Mouse (Mus musculus): ENCODE measurements around the gene Dnmt1. TPM values are rescaled to one million over a fixed set of nuclear protein-coding genes. Genes with fewer than 3 reads are reported as not detected.
"Not testable (repeated sequence)": the region's sequence is repeated elsewhere in the genome, so short reads cannot be mapped to it uniquely, and the experiment has no call there.

Dnmt1 gene
- polyA plus RNA-seq (2014; fragmentation: Nextera tagmentation; extraction: Ambion mirVana) = 65.6 and 82.9 TPM in 2 replicates

- Histone ChIP-seq H3K4me3 (ENCODE audit: low read depth, low read length) (no peak within 1 kb of the TSS), H3K27me3 (ENCODE audit: control insufficient read depth, insufficient read depth, low read length) (no peaks in the 10 kb centered on the region), H3K4me2 (replicated peaks; ENCODE audit: low read depth, low read length) (no peak within 1 kb of the TSS), H3K9ac (ENCODE audit: low read depth, low read length) (no peak within 1 kb of the TSS), H3K9me3 (ENCODE audit: control insufficient read depth, low read length) (no peaks in the 10 kb centered on the region), H3K27ac (ENCODE audit: low read depth, low read length) (no peak within 1 kb of the TSS), H3K36me3 (ENCODE audit: control insufficient read depth, insufficient read depth, low read length) (no peaks in the 10 kb centered on the region), H3K4me1 (replicated peaks; ENCODE audit: control insufficient read depth, insufficient read depth, low read length) (no peaks in the 10 kb centered on the region)
- no peak for ATAC-seq (ENCODE audit: low FRiP score)
- 92% methylated on average over 2 of the region's 2 CpGs for WGBS
- DNase-seq (ENCODE audit: low spot score) = no peak
Observed at GRCm38 (mm10) chr9:20959430-20959938, at the start of gene Dnmt1. Dnmt1 (minus strand) TSS chr9:20959888.

GRCm38 (mm10) chr9:21008007-21008406 is 48.3 kb upstream of the Dnmt1 start:
- 82% methylated on average over 7 of the region's 7 CpGs for WGBS
- no peaks in the 10 kb centered on the region for H3K4me1 ChIP-seq (replicated peaks; ENCODE audit: control insufficient read depth, insufficient read depth, low read length)
- DNase-seq (ENCODE audit: low spot score) (no peak), ATAC-seq (ENCODE audit: low FRiP score) (no peak)
- no peaks in the 10 kb centered on the region for H3K27me3 ChIP-seq (ENCODE audit: control insufficient read depth, insufficient read depth, low read length)
- H3K4me2 ChIP-seq (replicated peaks; ENCODE audit: low read depth, low read length) = no peak overlapping the region
- H3K36me3 ChIP-seq (ENCODE audit: control insufficient read depth, insufficient read depth, low read length) = no peaks in the 10 kb centered on the region
- H3K9ac ChIP-seq (ENCODE audit: low read depth, low read length) = no peak overlapping the region
- no peaks in the 10 kb centered on the region for H3K9me3 ChIP-seq (ENCODE audit: control insufficient read depth, low read length)
- H3K4me3 ChIP-seq (ENCODE audit: low read depth, low read length) = no peak overlapping the region
- no peak overlapping the region for H3K27ac ChIP-seq (ENCODE audit: low read depth, low read length)

- H3K27me3 ChIP-seq (ENCODE audit: control insufficient read depth, insufficient read depth, low read length) = no peaks in the 10 kb centered on the region
- H3K4me2 ChIP-seq (replicated peaks; ENCODE audit: low read depth, low read length) = no peak overlapping the region
- H3K36me3 ChIP-seq (ENCODE audit: control insufficient read depth, insufficient read depth, low read length) = no peaks in the 10 kb centered on the region
- H3K27ac ChIP-seq (ENCODE audit: low read depth, low read length) = no peak overlapping the region
- no peaks in the 10 kb centered on the region for H3K4me1 ChIP-seq (replicated peaks; ENCODE audit: control insufficient read depth, insufficient read depth, low read length)
- ATAC-seq (ENCODE audit: low FRiP score) (no peak), DNase-seq (ENCODE audit: low spot score) (no peak)
- H3K9ac ChIP-seq (ENCODE audit: low read depth, low read length) = no peak overlapping the region
- no peaks in the 10 kb centered on the region for H3K9me3 ChIP-seq (ENCODE audit: control insufficient read depth, low read length)
- H3K4me3 ChIP-seq (ENCODE audit: low read depth, low read length) = no peak overlapping the region
- 91% methylated on average over 10 of the region's 10 CpGs for WGBS
Observed at GRCm38 (mm10) chr9:21007313-21007952, 47.7 kb upstream of the Dnmt1 start.

- Histone ChIP-seq H3K27me3 (ENCODE audit: control insufficient read depth, insufficient read depth, low read length) (no peaks in the 10 kb centered on the region), H3K4me2 (replicated peaks; ENCODE audit: low read depth, low read length) (peak within 1 kb of the TSS; percentile 86), H3K9me3 (ENCODE audit: control insufficient read depth, low read length) (no peaks in the 10 kb centered on the region), H3K4me1 (replicated peaks; ENCODE audit: control insufficient read depth, insufficient read depth, low read length) (no peaks in the 10 kb centered on the region), H3K27ac (ENCODE audit: low read depth, low read length) (peak within 1 kb of the TSS; percentile 31), H3K9ac (ENCODE audit: low read depth, low read length) (peak within 1 kb of the TSS; percentile 82), H3K4me3 (ENCODE audit: low read depth, low read length) (peak within 1 kb of the TSS; percentile 88), H3K36me3 (ENCODE audit: control insufficient read depth, insufficient read depth, low read length) (no peaks in the 10 kb centered on the region)
- DNase-seq (ENCODE audit: low spot score) = peak; percentile 96
- under 1% methylated on average over 72 of the region's 72 CpGs for WGBS
- peak; percentile 92 for ATAC-seq (ENCODE audit: low FRiP score)
Observed at GRCm38 (mm10) chr9:21002627-21003551, 43.2 kb upstream of the Dnmt1 start, which contains the start of gene Mrpl4. Mrpl4 (plus strand) TSS chr9:21002738.

GRCm38 (mm10) chr9:21002270-21002626 is 42.6 kb upstream of the Dnmt1 start:
- Histone ChIP-seq H3K4me3 (ENCODE audit: low read depth, low read length) (peak overlapping the region; percentile 88), H3K9ac (ENCODE audit: low read depth, low read length) (peak overlapping the region; percentile 82), H3K4me2 (replicated peaks; ENCODE audit: low read depth, low read length) (peak overlapping the region; percentile 86), H3K36me3 (ENCODE audit: control insufficient read depth, insufficient read depth, low read length) (no peaks in the 10 kb centered on the region), H3K9me3 (ENCODE audit: control insufficient read depth, low read length) (no peaks in the 10 kb centered on the region), H3K27me3 (ENCODE audit: control insufficient read depth, insufficient read depth, low read length) (no peaks in the 10 kb centered on the region), H3K27ac (ENCODE audit: low read depth, low read length) (peak overlapping the region; percentile 31; the same call in 1 of the 2 replicates), H3K4me1 (replicated peaks; ENCODE audit: control insufficient read depth, insufficient read depth, low read length) (no peaks in the 10 kb centered on the region)
- 15% methylated on average over 7 of the region's 7 CpGs for WGBS
- ATAC-seq (ENCODE audit: low FRiP score) = peak; percentile 65
- no peak for DNase-seq (ENCODE audit: low spot score)

- Histone ChIP-seq H3K36me3 (ENCODE audit: control insufficient read depth, insufficient read depth, low read length) (no peaks in the 10 kb centered on the region), H3K9me3 (ENCODE audit: control insufficient read depth, low read length) (no peaks in the 10 kb centered on the region), H3K4me3 (ENCODE audit: low read depth, low read length) (no peak overlapping the region), H3K4me1 (replicated peaks; ENCODE audit: control insufficient read depth, insufficient read depth, low read length) (no peaks in the 10 kb centered on the region), H3K27me3 (ENCODE audit: control insufficient read depth, insufficient read depth, low read length) (no peaks in the 10 kb centered on the region), H3K4me2 (replicated peaks; ENCODE audit: low read depth, low read length) (no peak overlapping the region), H3K27ac (ENCODE audit: low read depth, low read length) (no peak overlapping the region), H3K9ac (ENCODE audit: low read depth, low read length) (no peak overlapping the region)
- no peak for ATAC-seq (ENCODE audit: low FRiP score)
- 73% methylated on average over 6 of the region's 6 CpGs for WGBS
- no peak for DNase-seq (ENCODE audit: low spot score)
Observed at GRCm38 (mm10) chr9:21001651-21002200, 42.0 kb upstream of the Dnmt1 start.

- Histone ChIP-seq H3K36me3 (ENCODE audit: control insufficient read depth, insufficient read depth, low read length) (no peaks in the 10 kb centered on the region), H3K9ac (ENCODE audit: low read depth, low read length) (no peak overlapping the region), H3K4me2 (replicated peaks; ENCODE audit: low read depth, low read length) (no peak overlapping the region), H3K27ac (ENCODE audit: low read depth, low read length) (no peak overlapping the region), H3K4me3 (ENCODE audit: low read depth, low read length) (no peak overlapping the region), H3K27me3 (ENCODE audit: control insufficient read depth, insufficient read depth, low read length) (no peaks in the 10 kb centered on the region), H3K4me1 (replicated peaks; ENCODE audit: control insufficient read depth, insufficient read depth, low read length) (no peaks in the 10 kb centered on the region), H3K9me3 (ENCODE audit: control insufficient read depth, low read length) (no peaks in the 10 kb centered on the region)
- ATAC-seq (ENCODE audit: low FRiP score) (no peak), DNase-seq (ENCODE audit: low spot score) (no peak)
Observed at GRCm38 (mm10) chr9:21000811-21001210, 41.1 kb upstream of the Dnmt1 start.

- H3K27ac ChIP-seq (ENCODE audit: low read depth, low read length); ATAC-seq (ENCODE audit: low FRiP score); H3K9me3 ChIP-seq (ENCODE audit: control insufficient read depth, low read length); H3K9ac ChIP-seq (ENCODE audit: low read depth, low read length); H3K36me3 ChIP-seq (ENCODE audit: control insufficient read depth, insufficient read depth, low read length); H3K4me3 ChIP-seq (ENCODE audit: low read depth, low read length); DNase-seq (ENCODE audit: low spot score); H3K27me3 ChIP-seq (ENCODE audit: control insufficient read depth, insufficient read depth, low read length); H3K4me1 ChIP-seq (replicated peaks; ENCODE audit: control insufficient read depth, insufficient read depth, low read length); H3K4me2 ChIP-seq (replicated peaks; ENCODE audit: low read depth, low read length): not testable (repeated sequence)
- WGBS = 88% methylated on average over 1 of the region's 1 CpGs
Observed at GRCm38 (mm10) chr9:20998337-20998736, 38.6 kb upstream of the Dnmt1 start.
